Mouse (Mus musculus) limb, embryonic 14.5 days (tissue): Measurements from ENCODE around the gene Fam81a. TPM values are rescaled to one million over a fixed set of nuclear protein-coding genes. Genes with fewer than 3 reads are reported as not detected.

Experiments used
- ATAC-seq: fragments of 200-750 bp; cut with Nextera tagmentation; 2 replicates; pipeline ENCODE4 v1.8.0; 2017; ENCODE audit warnings: low read depth, moderate number of reproducible peaks, moderate TSS enrichment; ENCODE audit not compliant: low FRiP score
- DNase-seq: peaks from one replicate; pipeline ENCODE4 v3.0.0-alpha.2; 2015; ENCODE audit warnings: low spot score
- H3K27ac ChIP-seq: fragments of 300-500 bp; sonication (generic); replicated peaks from 2 replicates; pipeline ENCODE4 v1.5.1; 2014; ENCODE audit warnings: low read depth, mild to moderate bottlenecking, low read length, moderate library complexity, mixed read lengths
- H3K27me3 ChIP-seq: fragments of 300-500 bp; sonication (generic); 2 replicates; pipeline ENCODE4 v1.6.1; 2014; ENCODE audit warnings: low read length, mixed read lengths; ENCODE audit not compliant: control insufficient read depth, insufficient read depth
- H3K36me3 ChIP-seq: fragments of 300-500 bp; sonication (generic); 2 replicates; pipeline ENCODE4 v1.6.1; 2014; ENCODE audit warnings: mild to moderate bottlenecking, low read length, moderate library complexity, mixed read lengths; ENCODE audit not compliant: control insufficient read depth, insufficient read depth
- H3K4me1 ChIP-seq: fragments of 300-500 bp; sonication (generic); 2 replicates; pipeline ENCODE4 v1.6.1; 2014; ENCODE audit warnings: antibody characterized with exemption, low read length, mixed read lengths; ENCODE audit not compliant: control insufficient read depth, insufficient read depth
- H3K4me2 ChIP-seq: fragments of 300-500 bp; sonication (generic); replicated peaks from 2 replicates; pipeline ENCODE4 v1.6.1; 2014; ENCODE audit warnings: low read depth, mild to moderate bottlenecking, low read length, moderate library complexity; ENCODE audit not compliant: severe bottlenecking
- H3K4me3 ChIP-seq: fragments of 300-500 bp; sonication (generic); replicated peaks from 2 replicates; pipeline ENCODE4 v1.5.1; 2014; ENCODE audit warnings: low read length
- H3K9ac ChIP-seq: fragments of 300-500 bp; sonication (generic); 2 replicates; pipeline ENCODE4 v1.6.1; 2014; ENCODE audit warnings: mild to moderate bottlenecking, low read depth, low read length, moderate library complexity; ENCODE audit not compliant: severe bottlenecking
- H3K9me3 ChIP-seq: fragments of 300-500 bp; sonication (generic); 2 replicates; pipeline ENCODE4 v1.6.1; 2016; ENCODE audit warnings: low read length; ENCODE audit not compliant: control insufficient read depth
- POLR2A ChIP-seq: fragments of 200-500 bp; IDR thresholded peaks from 2 replicates; pipeline ENCODE4 v1.8.0; 2012; ENCODE audit warnings: inconsistent platforms, mild to moderate bottlenecking, moderate library complexity, borderline replicate concordance; ENCODE audit not compliant: insufficient read depth, insufficient read length; ENCODE audit errors: extremely low read depth
- WGBS: fragments of 180-500 bp; shearing (Covaris S2); extraction: QIAGEN DNeasy Blood & Tissue Kit; methylation state at CpG from one replicate; pipeline ENCODE4 v1.1.7; 2014; 5-methylcytosine and 5-hydroxymethylcytosine counted together
- polyA plus RNA-seq, 2 experiments: library from polyadenylated mRNA; depleted of rRNA in 1 of 2; stranded (reverse) in 1 of 2; unstranded in 1 of 2; fragments of >200 nt; fragmentation: Nextera tagmentation in 1 of 2; extraction: Ambion mirVana in 1 of 2; gene quantifications; 2 replicates each; pipeline versions ENCODE4 v1.2.1 to v1.2.3; 2012 to 2014

The Fam81a gene
- polyA plus RNA-seq, 2 experiments = 3.2 to 6.7 TPM

DNA sequence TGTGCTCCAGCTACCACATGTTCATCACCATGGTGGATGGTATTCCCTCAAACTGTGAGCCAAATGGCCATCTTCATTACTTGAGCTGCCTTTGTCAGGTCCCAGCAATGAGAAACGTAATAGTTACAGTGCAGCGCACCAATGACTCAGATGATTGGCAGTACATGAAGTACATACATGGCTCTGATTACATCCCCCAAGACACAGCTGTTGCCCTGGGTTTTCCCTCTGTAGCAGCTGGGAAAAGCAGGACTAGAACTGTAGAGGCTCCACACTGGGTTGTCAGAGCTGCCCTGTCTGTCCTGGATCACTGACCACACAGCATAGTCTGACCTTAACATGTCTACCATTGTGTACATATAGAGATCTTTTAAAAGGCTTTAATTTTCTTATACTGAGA, 44.8 kb downstream of the Fam81a start:
- ATAC-seq (no peak), DNase-seq (no peak)
- WGBS = 85% methylated on average over 2 of the region's 2 CpGs
- no peaks in the 10 kb centered on the region for H3K36me3 ChIP-seq
- no peaks in the 10 kb centered on the region; the same call in 1 of the 2 replicates for H3K4me1 ChIP-seq
- H3K27ac ChIP-seq = no peak overlapping the region
- no peak overlapping the region for H3K4me2 ChIP-seq
- H3K27me3 ChIP-seq = no peaks in the 10 kb centered on the region
- H3K9me3 ChIP-seq = no peaks in the 10 kb centered on the region
- TF ChIP-seq POLR2A = no peak
- no peak overlapping the region for H3K4me3 ChIP-seq
- H3K9ac ChIP-seq = no peak overlapping the region

DNA sequence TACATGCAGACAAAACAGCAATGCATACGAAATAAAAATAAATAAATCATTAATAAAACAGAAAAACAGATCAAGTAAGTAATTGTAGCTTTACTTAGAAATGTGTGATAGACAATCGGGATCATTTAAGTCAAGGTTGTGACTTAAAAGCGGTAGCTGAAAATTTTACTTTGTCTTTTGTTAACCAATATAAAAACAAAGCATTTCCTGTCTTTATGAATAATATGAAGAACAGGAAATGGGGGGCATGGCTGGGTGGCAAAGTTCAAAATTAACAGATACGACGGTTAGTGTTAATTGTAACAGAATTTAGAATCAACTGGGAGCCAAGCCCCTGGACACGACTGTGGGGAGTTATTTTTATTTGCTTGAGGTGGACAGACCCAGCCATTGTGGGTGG, 47.3 kb downstream of the Fam81a start:
- no peak overlapping the region for H3K27ac ChIP-seq
- no peak for ATAC-seq
- H3K36me3 ChIP-seq = no peaks in the 10 kb centered on the region
- no peak for DNase-seq
- no peak overlapping the region for H3K4me3 ChIP-seq
- 71% methylated on average over 6 of the region's 6 CpGs for WGBS
- no peaks in the 10 kb centered on the region for H3K9me3 ChIP-seq
- no peak overlapping the region for H3K4me2 ChIP-seq
- H3K9ac ChIP-seq = no peak overlapping the region
- no peaks in the 10 kb centered on the region for H3K27me3 ChIP-seq
- H3K4me1 ChIP-seq = no peaks in the 10 kb centered on the region
- TF ChIP-seq POLR2A = no peak

DNA sequence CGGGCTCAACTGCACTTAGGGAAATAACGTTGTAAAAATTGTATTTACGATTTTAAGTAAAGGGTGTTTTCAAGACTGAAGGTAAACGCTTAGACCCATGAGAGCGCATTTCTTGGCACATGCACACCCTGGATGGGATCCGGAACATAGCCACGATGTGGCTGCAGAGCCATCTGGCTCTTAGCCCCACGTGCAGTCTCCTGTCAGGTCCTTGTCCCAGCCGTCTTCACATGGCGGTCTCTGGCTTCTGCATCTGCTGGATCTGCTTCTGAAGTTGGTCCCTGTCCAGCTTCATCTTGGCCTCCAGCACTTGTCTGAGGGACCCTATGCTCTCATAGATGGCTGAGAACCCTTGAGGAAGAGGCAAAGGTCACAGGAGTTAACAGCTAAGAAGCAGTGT, 51.8 kb downstream of the Fam81a start:
- H3K4me2 ChIP-seq = no peak overlapping the region

DNA sequence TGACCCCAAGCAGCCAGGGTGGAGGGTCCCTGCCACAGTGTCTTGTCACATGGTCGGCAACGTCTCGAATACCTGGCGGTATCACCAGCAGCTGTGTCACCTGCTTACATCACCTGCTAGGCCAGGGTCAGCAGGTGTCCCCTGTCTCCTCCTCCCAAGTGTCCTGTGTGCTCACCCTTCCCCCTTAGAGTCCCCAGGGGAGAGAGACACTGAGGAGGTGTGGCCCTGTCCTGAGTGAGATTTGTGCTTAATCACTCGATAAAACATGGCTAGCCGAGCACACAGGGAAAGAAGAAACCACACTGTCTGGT, 53.6 kb downstream of the Fam81a start:
- H3K9me3 ChIP-seq = no peaks in the 10 kb centered on the region
- peaks cover 21% of the 10 kb centered on the region for H3K4me1 ChIP-seq
- H3K27me3 ChIP-seq = no peaks in the 10 kb centered on the region
- ATAC-seq (no peak), DNase-seq (no peak)
- H3K27ac ChIP-seq = no peak overlapping the region
- WGBS = 58% methylated on average over 6 of the region's 6 CpGs
- no peak overlapping the region for H3K9ac ChIP-seq
- TF ChIP-seq POLR2A = no peak
- H3K4me3 ChIP-seq = no peak overlapping the region
- peak overlapping the region; percentile 11; the same call in 1 of the 2 replicates for H3K4me2 ChIP-seq
- no peaks in the 10 kb centered on the region for H3K36me3 ChIP-seq

More for the DNA sequence above, 51.8 kb downstream of the Fam81a start:
- Histone ChIP-seq H3K9ac (no peak overlapping the region), H3K27ac (no peak overlapping the region), H3K27me3 (no peaks in the 10 kb centered on the region), H3K4me3 (no peak overlapping the region), H3K36me3 (no peaks in the 10 kb centered on the region), H3K4me1 (peaks cover 21% of the 10 kb centered on the region), H3K9me3 (no peaks in the 10 kb centered on the region)
- 45% methylated on average over 10 of the region's 10 CpGs for WGBS
- no peak for TF ChIP-seq POLR2A
- DNase-seq = no peak
- no peak for ATAC-seq

DNA sequence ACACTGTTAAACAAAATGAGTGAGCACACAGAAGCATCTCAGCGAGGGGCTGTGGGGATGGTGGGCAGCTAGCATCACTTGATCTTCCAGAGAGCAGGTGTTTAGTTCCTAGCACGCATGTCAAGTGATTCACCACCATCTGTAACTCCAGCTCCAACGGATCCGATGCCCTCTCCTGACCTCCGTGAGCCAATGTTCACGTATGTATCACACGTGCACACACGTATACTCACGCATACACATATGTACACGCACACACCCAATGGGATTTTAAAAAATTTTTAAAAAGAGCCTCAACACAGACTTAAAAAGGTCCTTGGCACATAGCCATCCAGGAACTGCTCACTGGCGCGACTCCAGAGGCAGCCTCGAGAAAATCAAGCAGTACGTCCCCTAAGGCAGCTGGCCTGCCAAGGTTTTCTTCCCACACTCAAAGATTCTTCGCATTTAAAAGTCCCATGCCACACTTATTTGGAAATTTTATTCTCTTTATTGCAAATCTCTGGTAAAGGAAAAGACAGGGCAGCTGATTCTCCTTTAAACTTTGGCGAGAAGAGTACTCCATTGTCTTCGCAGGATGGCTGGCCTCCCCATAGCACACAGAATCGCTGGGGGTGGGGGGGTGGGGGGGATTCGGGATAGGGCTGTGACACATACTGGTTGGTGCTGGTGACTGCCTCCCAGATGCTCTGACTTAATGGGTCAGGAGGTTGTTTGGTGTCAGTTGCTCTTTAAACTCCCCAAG, 54.1 kb downstream of the Fam81a start:
- WGBS = 36% methylated on average over 19 of the region's 19 CpGs
- no peak for TF ChIP-seq POLR2A
- no peaks in the 10 kb centered on the region for H3K9me3 ChIP-seq
- no peak overlapping the region for H3K9ac ChIP-seq
- H3K27me3 ChIP-seq = no peaks in the 10 kb centered on the region
- peak; percentile 66; the same call in 1 of the 2 replicates for ATAC-seq
- H3K4me1 ChIP-seq = peaks cover 21% of the 10 kb centered on the region
- DNase-seq = peak; percentile 85
- peak overlapping the region; percentile 11; the same call in 1 of the 2 replicates for H3K4me2 ChIP-seq
- no peak overlapping the region for H3K27ac ChIP-seq
- H3K36me3 ChIP-seq = no peaks in the 10 kb centered on the region
- no peak overlapping the region for H3K4me3 ChIP-seq
